Mouse (Mus musculus) thymus, postnatal 36 days (tissue): ENCODE measurements around the gene Tecr.

Experiments used
- DNase-seq, 2 experiments: peaks; one replicate each; pipeline ENCODE4 v3.0.0; 2022; ENCODE audit warnings: mixed read lengths in 2 of 2

The Tecr gene

DNA sequence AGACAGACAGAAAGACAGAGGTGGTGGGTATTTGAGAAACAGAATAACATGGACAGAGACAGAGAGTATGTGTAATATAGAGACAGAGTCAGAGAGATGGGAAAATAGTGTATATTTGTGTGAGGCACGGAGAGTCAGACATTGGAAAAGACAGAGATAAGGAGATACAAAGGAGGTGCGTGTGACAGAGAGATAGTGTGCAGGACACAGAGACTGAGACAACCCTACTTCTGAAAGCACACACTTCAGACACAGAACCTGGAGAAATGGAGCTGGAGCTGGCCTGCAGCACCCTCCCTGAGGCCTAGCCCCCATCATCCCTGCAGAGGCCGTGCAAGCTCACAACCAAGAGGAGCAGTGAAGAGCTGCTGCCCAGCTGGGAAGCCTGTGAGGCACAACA lies 45.1 kb downstream of the Tecr start:
- DNase-seq = no peak

DNA sequence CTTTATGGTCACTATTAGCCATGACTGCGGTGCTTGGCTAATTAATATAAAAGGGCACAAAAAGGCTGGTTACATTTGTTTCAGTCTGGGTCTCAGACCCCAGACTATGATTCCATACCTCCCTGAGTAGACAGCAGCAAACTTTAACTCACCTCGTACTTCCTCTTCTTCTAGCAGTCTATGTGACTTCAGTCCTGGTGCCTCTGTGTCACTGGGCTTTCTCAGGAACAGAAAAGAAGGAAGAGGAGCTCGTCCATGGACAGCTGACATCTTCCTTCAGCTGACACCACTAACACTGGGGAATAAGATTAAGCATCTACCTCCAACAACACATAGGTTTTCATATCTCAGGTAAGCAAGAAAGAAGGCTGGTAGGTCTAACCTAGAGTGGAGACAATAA lies 72.0 kb downstream of the Tecr start, which contains the start of gene Olfr370:
TSS of gene Olfr370 (plus strand) at position 45 of the 400 bp plus-strand sequence.
- DNase-seq = no peak

DNA sequence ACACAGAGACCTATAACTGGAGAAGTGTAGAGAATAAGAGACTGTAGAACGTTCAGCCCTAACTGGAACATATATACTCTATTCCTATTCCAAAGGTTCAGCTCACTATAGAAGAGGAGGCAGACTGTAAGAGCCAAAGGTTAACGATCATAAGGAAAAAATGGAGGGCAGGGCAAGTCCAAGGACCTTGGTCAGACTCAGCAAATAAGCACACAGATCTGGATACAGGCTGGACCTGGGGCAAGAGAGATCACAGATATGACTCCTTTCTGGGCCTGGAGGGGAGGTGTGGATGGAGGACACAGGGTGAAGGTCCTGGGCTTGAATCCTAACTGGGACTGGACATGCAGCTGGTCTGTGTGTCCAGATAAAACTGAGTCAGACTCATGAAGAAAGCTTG lies 73.0 kb downstream of the Tecr start:
- DNase-seq = no peak
